Comparison of ENCODE assay signal across 21 mouse cellular contexts in the genomic region with DNA sequence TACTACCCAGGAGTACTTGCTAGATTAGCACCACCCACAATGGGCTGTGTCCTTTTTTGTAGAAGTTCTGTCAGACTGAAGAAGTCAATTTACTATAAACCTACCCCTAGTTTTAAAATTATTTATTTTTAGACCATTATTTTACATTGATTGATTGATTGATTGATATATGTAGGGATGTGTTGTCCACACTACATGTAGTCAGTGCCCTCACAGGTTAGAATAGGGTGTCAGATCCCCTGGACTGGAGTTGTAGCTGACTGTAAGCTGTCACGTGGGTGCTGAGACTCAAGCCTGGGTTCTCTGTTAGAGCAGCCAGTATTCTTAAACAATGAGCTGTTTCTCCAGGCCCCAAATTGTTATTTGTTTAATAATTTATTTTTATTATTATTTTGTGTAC.
"Had no signal": no experiment of that assay in that cellular context is flagged by ENCODE, and none has a peak within 500 bp of the region (broad histone marks: within the 10 kb centered on the region; RNA-seq: fewer than 3 reads in every experiment).

No protein-coding gene starts in this region.

- H3K4me2 ChIP-seq: heart, embryonic 12.5 days; hindbrain, embryonic 13.5 days; hindbrain, embryonic 15.5 days; limb, embryonic 13.5 days; limb, embryonic 15.5 days; liver, embryonic 12.5 days had no signal

- H3K27me3 ChIP-seq: heart, embryonic 12.5 days; hindbrain, embryonic 13.5 days; hindbrain, embryonic 15.5 days; limb, embryonic 13.5 days; limb, embryonic 15.5 days; liver, embryonic 12.5 days had no signal

- H3K4me3 ChIP-seq: heart, embryonic 10.5 days; heart, embryonic 12.5 days; hindbrain, embryonic 13.5 days; hindbrain, embryonic 15.5 days; layer of hippocampus, adult 2 months; limb, embryonic 13.5 days; limb, embryonic 15.5 days; liver, embryonic 12.5 days had no signal

- DNase-seq: gastrocnemius, postnatal 14 days; gastrocnemius, postnatal 36 days; heart, adult 18-20 months; heart, postnatal 10 days; kidney, adult 18-20 months; kidney, adult 8-10 months; kidney, postnatal 10 days; kidney, postnatal 25 days; kidney, postnatal 4 days; left cerebral cortex, postnatal 4 days had no signal

- H3K4me1 ChIP-seq: hindbrain, embryonic 13.5 days; hindbrain, embryonic 15.5 days; limb, embryonic 13.5 days; limb, embryonic 15.5 days had no signal

- H3K9ac ChIP-seq: heart, embryonic 12.5 days; hindbrain, embryonic 13.5 days; hindbrain, embryonic 15.5 days; limb, embryonic 13.5 days; limb, embryonic 15.5 days; liver, embryonic 12.5 days; liver, embryonic 14.5 days had no signal

- H3K36me3 ChIP-seq: heart, embryonic 10.5 days; heart, embryonic 12.5 days; hindbrain, embryonic 13.5 days; hindbrain, embryonic 15.5 days; limb, embryonic 13.5 days; limb, embryonic 15.5 days; liver, embryonic 12.5 days had no signal

- ATAC-seq: hindbrain, postnatal 0 days; intestine, embryonic 16.5 days; liver, embryonic 12.5 days had no signal

- H3K9me3 ChIP-seq: heart, embryonic 10.5 days; hindbrain, embryonic 13.5 days; hindbrain, embryonic 15.5 days; limb, embryonic 15.5 days; liver, embryonic 12.5 days had no signal

- H3K27ac ChIP-seq: heart, embryonic 10.5 days; hindbrain, embryonic 13.5 days; hindbrain, embryonic 15.5 days; hindbrain, postnatal 0 days; limb, embryonic 13.5 days; limb, embryonic 15.5 days; liver, embryonic 12.5 days; liver, embryonic 14.5 days had no signal
